Mouse (Mus musculus) heart, postnatal 0 days (tissue): Measurements from ENCODE around the gene Dmd.

ENCODE experiments used
- CTCF ChIP-seq: IDR thresholded peaks from 2 replicates; pipeline ENCODE4 v1.5.1; 2016; ENCODE audit warnings: antibody characterized with exemption, control low read depth, low read depth
- EP300 ChIP-seq: IDR thresholded peaks from 2 replicates; pipeline ENCODE4 v1.6.1; 2016; ENCODE audit warnings: antibody characterized with exemption, low read depth

DNA sequence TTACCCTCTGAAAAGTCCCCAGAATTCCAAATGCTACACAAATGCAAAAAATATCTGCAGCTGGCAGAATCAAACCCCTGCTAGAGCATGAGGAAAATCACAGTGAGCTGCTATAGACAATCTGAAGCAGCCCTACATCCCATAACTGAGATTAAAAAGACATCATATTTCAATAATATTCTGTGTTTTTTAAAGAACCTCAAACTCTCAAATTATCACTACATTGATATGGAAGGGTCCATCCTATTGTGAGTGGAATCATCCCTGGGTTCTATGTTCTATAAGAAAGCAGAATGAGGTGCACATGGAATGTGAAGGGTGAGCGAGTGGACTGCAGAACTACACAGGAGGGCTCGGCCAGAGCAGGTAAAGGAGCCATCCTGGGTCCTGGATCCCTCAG, 2300.7 kb downstream of the Dmd start, which contains the start of gene Fthl17a:
- TF ChIP-seq CTCF (no peak), EP300 (no peak)
